Mouse (Mus musculus): ENCODE data around the gene Cpsf4l.

DNA sequence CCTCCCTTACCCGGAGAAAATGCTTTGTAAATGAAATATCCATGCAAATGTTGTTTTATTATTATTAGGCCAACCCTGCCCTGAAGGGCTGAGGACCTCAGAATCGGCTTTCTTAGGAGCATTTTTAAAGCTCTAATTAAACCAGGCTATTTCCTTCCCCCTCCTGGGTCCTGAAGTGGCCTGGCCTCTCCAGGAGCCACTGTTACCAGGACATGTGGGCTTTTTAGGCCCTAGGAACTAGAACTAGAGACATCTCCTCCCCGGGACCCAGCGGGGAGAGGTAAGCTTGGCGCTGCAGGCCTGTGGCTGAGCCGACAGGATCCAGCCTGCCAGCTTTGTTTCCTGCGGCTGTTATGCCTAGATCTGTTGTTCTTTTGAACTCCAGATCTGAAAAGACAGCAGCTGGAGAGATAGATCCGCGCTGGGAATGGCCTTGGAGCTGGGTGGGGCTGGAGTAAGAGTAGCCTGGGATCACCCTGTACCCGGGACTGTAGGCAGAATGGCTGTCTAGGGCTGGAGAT, 500 bp upstream of the Cpsf4l start:
- TF ChIP-seq CTCF (IDR thresholded peaks at IDR 0.05; ENCODE audit: extremely low read depth, insufficient read length, insufficient replicate concordance, low read depth, low read length): no peak
- TF ChIP-seq POLR2A (IDR thresholded peaks at IDR 0.05; ENCODE audit: low read depth, low read length): no peak
